Mouse (Mus musculus): ENCODE data around the gene Xxylt1. TPM values are rescaled to one million over a fixed set of nuclear protein-coding genes. Genes with fewer than 3 reads are reported as not detected.

The Xxylt1 gene
- total RNA-seq (2021): 10 to 100 TPM; 13.0 to 13.7 TPM
- long read RNA-seq, experiment 1, transcript Xxylt1-201 (4 exons, 3,470 nt): major isoform, 21 of 31 reads
- long read RNA-seq, experiment 1, partial matches to known transcripts: 0 of 31 reads
- long read RNA-seq, experiment 1, other reads (novel, unspliced or antisense): 10 of 31 reads
- long read RNA-seq, experiment 2, transcript Xxylt1-201 (4 exons, 3,470 nt): major isoform, 18 of 29 reads
- long read RNA-seq, experiment 2, partial matches to known transcripts: 0 of 29 reads
- long read RNA-seq, experiment 2, other reads (novel, unspliced or antisense): 11 of 29 reads

DNA sequence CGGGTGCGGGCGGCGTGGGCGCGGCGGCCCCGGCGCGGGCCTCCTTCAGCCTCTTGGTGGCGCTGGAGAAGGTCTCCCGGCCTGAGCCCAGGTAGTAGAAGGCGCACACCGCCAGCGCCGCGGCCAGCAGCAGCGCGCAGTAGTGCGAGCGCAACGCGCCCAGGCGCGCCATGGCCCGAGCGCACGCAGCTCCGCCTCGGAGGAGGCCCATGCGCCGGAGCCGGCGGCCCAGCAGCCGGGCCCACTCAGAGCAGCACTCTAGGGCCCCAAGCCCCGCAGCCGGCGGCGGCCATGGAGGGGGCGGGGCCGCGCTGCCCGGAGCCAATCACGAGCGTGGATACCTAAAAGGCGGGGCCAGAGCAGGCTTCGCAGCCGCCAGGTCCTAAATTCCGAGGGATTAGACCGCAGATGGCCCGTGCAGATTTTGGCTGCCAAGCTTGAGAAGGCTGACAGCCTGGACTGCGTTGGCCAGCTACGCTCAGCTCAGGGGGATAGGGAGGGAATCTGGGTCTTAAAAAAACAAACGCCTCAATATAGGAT, at the start of gene Xxylt1:
Gene Xxylt1, minus strand, starts transcription at position 308 of the 540 bp plus-strand sequence.
- DNase-seq: peak; percentile 95 to 96
- intact Hi-C loops (cut with DNase I): loop anchor here (2.0 kb wide), 1 partner anchor 268 kb away; no protein-coding TSS in a partner anchor

DNA sequence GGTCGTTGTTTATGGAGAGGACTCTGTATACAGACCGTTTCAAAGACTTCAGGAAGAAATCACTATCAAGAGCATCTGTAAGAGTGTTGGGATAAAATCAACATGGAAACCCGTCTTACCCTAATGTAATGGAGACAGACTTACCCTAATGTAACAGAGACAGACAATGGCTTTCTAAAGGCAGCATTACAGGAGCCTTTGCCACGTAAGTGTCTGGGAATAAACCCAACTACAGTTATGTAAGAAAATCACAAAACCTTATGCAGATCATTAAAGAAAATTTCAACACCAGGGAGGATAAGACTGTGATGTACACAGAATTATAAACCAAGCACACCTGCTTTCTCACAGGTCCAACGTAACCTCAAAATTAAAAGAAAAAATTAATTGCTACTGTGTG, 46.9 kb upstream of the Xxylt1 start:
- intact Hi-C loops (cut with DNase I): no loop called here
- DNase-seq: no peak

DNA sequence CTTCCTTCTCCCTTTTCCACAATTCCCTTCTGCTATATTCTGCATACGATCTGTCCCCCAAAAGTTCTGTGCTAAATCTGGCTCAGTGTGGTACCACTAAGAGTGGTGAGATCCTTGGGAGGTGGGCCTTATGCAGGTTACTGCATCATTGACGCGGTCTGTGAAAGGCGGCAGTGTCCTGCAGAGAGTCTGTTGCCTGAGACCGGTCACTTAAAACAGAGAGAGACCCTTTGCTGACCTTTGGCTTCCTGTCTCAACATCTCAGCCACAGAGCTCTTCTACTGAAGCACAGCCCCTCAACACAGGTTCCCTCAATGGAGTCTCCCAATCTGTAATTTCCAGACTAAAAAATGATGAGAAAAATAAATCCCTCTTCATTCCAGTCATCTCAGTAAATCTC, 43.8 kb upstream of the Xxylt1 start:
- DNase-seq: no peak
- intact Hi-C loops (cut with DNase I): no loop called here

DNA sequence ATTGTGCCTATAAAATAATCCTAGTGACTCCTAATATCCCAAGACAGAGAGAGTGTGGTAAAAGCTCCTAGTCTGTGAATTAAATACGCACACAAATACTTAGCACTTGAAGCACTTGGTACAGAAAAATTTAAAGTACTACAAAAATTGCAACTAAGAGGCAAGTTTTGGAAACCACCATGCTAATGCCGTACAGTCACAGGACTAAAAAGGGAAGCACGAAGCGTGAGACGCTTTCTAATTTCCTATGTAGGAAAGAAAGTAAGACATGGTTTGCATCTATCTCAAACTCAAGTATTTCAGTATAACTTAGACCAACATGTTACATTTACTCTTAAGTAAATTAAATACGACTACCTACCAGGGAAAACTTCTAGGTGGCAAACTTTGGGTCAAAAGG, 40.4 kb upstream of the Xxylt1 start:
- intact Hi-C loops (cut with DNase I): no loop called here
- DNase-seq: no peak

DNA sequence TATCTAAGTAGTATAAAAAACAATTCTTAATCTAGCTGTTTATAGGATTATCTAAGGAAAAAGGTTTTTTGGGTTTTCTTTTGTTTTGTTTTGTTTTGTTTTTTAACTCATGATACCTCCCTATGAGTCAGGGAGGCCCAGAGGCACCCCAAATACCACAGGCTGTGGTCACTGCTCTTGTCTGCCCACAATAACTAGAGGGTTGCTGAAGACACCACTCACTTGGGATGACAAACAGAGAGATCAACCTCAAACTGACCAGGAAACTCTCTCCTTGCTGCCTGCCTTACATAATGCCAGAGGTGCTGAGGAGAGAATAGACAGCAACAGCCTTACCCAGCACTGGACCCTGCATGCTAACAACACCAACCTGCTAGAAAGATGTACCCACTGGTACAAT, 32.4 kb upstream of the Xxylt1 start:
- no peak for DNase-seq
- intact Hi-C loops (cut with DNase I): loop anchor here (10.0 kb wide), 1 partner anchor 241 kb away; no protein-coding TSS in a partner anchor

DNA sequence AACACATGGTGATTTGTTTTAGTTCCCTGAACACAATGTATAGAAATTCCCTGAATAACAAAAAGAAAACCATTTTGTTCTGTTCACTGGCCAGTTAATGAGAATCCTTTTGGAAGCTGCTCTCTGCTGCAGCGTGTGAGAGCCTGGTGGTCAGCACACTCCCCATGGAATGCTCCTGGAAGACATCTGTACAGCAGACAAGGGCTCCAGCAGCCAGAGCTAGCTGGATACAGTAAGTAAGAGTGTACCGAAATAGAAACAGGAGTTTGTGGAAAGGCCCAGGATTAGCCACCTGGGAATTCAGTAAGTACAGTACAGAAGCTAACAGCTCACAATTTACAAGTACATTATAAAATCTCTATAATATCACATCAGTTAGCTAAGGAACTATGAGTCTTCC, 20.1 kb upstream of the Xxylt1 start:
- intact Hi-C loops (cut with DNase I): no loop called here
- no peak for DNase-seq

DNA sequence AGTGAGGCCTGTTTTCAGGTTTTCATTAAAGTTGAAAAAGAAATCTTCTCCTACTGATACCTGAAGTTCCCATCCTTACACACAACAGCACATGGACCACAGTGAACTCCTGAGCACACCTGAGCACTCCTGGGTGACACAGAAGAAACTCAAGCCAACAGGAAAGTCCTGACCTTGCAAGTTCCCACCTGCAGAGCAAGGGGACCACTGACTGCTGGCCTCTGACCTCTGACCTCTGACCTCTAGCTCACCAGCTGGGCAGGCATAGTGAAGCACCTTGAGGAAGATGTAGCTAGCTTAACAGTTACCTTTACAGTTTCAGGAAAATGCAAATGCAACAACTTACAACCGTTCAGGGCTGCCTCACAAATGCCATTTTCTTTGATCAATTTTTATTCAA, 18.7 kb upstream of the Xxylt1 start:
- no peak for DNase-seq
- intact Hi-C loops (cut with DNase I): no loop called here

DNA sequence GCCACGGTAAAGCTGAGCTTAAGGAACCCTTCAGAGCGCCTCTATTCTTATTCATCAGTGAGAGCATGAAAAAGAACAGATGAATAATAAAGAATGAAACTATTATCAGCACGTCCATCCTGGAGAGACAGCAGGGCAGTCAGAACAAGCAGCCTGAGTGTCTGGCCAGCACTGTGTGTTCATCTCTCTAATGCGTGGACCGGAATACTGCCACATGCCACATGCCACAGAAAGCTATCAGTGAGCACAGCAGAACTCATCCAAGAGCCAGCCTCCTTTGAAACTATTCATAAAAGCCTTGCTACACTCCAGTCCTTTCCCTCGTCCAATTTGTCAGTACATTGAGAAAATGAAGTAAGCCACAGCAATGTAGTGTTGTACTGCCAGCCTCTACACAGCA, 12.8 kb upstream of the Xxylt1 start:
- no peak for DNase-seq
- intact Hi-C loops (cut with DNase I): no loop called here

DNA sequence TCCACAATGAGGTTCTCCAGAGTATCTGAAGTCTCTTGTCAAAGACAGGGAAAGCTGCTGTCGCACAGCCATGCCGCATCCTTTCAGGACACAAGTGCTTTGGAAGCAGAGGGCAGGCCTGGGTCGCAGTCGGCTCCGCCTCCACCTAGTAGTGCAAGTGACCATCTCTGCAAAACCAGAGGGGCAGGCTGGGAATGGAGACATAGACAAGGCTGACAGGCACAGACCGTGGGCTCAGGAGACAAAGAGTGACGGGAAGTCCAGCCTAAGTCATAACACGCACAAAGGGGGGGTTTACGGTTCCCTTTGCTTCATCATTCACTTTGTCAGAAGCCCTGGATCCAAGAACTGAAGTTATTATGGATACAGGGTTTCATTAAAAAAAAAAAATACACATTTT, 12.0 kb upstream of the Xxylt1 start:
- no peak for DNase-seq
- intact Hi-C loops (cut with DNase I): no loop called here

DNA sequence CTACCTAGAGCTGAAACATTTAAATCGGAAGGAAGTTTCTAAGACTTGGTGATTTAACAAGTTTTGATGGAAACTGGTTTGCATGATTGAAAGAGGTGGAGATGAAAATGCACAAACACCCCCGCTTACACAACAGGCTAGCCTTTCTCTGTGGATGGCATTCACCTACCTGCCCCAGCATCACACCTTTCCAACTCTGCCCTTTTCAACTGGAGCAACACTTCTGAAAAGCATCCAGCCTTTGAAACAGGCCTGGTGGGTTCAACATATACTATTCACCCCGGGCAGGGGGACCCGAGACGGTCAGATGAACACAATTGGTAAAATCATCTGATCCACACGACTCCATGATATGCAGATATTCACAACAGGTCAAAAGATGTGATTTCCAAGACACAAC, 659 bp upstream of the Xxylt1 start:
- DNase-seq: no peak
- intact Hi-C loops (cut with DNase I): loop anchor here (2.0 kb wide), 1 partner anchor 267 kb away; no protein-coding TSS in a partner anchor

DNA sequence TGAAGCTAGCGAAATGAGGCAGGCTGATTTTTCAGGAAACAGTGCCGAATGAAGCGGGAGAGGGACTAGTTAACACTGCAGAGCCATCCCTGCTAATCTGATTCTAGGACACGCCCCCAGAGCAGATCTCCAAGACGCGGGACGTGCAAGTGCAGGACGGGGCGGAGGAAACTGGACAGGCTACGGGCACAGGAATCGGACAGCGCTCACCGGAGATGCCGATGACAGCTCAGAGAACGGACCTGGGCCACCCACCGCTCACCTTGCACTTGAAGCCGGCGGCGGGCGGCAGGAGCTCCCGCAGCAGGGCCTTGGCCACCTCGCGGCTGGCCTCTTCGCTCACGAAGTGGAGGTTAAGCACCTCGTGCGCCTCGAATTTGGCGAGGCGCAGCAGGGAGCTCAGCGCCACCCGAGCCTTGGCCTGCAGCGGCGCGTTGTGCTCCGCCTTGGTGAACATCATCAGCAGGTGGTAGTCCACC, 620 bp downstream of the Xxylt1 start:
- peak; percentile 63 to 66 for DNase-seq
- intact Hi-C loops (cut with DNase I): loop anchor here (2.0 kb wide), 1 partner anchor 268 kb away; no protein-coding TSS in a partner anchor

DNA sequence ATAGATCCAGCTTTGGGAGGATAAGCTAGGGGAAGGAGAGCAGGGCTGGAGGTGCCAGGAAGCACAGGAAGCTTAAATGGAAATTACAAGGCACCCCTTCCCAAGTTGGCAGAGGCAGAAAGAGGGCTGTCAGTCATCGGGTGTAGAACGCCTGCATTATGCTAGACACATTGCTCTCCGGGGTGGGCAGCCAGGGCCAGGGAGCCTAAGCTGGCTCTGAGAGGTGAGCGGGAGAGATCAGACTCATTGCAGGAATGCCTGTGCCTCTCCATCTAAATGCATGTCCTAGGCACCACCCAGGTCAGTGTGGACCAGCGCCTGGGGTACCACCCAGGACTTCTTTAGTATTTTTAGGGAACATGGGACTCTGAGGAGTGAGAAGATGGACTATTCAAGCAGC, 3.8 kb downstream of the Xxylt1 start:
- no peak for DNase-seq
- intact Hi-C loops (cut with DNase I): no loop called here

DNA sequence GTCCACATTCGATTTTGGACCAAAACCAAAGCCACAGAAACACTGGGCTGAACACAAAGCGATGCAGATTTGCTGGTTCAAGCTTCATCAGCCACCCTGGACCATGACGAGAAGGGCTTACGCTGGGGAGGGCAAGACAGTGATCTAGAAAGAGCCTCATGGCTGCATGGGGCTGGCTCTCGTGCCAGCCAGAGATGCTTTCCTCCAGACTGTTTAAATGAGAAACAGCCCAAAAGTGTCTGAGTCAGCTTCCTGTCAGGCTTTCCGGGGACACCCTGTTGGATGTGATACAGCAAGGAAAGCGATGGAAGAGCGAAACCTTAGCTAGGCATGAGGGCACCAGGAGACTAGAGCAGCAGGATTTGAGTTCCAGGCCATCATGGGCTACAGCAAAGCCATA, 4.8 kb downstream of the Xxylt1 start:
- intact Hi-C loops (cut with DNase I): no loop called here
- no peak for DNase-seq

DNA sequence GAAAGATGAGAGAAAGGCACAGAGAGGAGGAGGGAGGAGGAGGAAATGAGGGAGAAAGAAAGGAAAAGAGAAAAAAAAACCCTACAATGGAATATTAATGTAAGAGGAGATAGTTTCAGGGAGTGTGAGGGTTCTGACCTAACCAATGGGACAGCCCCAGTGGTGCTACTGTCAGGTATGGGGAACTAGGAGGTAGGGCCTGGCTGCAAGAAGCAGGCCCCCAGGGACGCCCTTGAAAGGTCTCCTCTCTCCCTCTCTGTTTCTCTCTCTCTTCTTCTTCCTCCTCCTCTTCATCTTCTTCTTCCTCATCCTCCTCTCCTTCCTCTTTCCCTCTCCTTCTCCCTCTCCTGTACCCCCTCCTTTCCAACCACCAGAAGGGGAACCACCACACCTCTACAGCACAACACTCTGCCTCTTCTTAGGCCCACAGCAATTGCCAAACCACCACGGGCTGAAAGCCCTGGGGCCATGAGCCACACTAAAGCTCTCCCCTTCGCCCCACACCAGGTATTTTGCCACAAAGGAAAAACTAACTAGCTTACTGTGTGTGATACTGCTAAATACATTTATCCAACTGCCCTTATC, 6.8 kb downstream of the Xxylt1 start:
- intact Hi-C loops (cut with DNase I): no loop called here

DNA sequence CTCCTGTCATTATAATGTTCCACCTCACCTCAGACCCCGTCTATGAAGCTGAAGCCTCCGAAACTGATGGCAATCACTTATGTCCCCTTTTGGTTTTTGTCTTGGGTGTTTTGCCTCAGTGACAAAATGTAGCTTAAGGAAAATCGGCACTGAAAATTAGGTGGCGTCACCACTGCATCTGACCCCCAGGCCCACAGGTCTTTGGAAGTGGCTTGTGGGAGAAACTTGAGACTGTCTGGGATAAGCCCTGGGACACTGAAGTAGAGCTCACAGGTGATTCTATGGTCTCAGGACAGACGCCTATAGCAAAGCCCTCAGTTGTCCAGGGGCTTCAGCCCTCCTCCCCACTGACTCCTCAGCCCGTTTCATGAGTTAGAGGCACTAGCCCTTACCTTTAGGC, 9.5 kb downstream of the Xxylt1 start:
- DNase-seq: no peak
- intact Hi-C loops (cut with DNase I): loop anchor here (1.0 to 2.0 kb wide), 3 partner anchors 95 to 474 kb away; no protein-coding TSS in a partner anchor

More for the DNA sequence above, 6.8 kb downstream of the Xxylt1 start:
- no peak for DNase-seq

DNA sequence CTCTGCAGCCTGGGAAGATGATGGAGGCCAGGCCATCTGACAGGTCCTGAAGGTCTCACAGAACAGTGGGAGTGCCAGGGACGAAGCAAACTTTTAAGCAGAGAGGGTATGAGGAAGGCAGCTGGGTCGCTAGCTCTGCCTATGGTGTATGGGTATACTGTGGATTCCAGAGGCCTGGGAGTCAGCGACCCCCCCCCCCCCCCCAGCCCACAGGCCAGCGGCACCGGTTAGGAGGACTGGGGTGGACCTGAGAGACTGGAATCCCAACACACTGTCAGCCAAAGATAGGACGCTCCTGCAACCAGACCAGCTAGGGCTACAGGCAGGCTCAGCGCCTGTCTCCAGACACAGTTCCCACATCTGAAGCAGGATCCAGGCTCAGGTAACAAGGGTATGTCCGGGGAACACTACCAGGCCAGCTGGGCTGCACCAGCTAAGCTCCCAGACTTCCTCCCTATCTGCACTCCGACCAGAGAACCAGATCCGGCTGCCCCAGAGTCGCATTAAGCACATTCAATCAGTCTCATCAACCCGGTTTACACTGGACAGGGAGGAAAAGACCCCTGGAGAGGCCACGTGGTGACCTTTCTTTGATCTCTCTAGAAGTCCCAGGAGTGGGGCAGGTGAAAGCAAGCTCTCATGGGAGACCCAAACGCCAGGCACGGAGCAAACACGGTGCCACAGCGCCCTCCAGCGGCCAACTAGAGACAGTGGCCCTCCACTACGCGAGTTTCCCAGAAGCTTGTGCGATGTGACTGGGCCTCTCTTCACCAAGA, 10.7 kb downstream of the Xxylt1 start:
- intact Hi-C loops (cut with DNase I): loop anchor here (1.0 to 2.0 kb wide), 3 partner anchors 94 to 473 kb away; no protein-coding TSS in a partner anchor

DNA sequence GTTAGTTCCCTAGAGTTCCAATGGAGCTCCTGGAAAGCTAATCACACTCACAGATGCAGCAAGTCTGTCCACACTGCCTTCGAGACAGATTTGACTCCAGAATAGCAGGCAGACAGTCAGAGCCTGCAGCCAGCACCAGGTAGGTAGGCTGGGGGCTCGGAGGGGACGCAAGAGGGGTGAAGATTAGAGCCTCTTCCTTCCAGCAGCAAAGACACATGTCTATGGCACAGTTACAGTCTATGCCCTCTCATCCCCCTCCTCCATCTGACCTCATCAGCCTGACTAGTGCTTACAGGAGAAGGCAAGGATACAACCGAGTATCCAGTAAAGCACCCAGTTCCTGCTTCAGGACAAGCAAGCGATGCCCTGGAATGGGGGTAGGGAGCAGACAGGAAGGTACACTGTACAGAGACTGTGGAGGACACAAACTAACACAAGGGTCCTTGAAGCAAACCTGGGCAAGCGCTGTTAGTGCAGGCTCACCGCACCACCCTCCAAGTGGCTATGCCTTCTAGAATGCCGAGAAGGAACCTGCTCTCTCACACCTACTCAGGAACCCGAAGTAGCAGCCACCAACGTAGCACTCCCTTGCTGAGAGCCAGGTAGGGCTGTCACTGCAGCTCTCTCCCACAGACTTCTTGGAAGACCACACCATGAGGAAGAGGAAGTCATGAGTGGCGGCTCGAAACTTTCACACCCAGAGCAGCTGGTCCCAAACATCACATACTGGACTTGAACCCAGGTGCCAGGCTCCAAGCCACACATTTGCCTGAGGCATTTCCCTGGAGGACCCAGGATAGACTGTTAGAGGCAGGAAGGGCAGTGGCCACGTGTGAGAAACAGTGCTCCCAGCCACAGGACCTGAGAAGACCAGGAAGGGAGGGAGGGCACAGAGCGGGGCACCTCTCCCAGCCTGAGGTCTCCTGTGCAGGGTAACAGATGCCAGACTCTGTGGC, 11.7 kb downstream of the Xxylt1 start:
- no peak for DNase-seq
- intact Hi-C loops (cut with DNase I): loop anchor here (2.0 to 5.0 kb wide), 4 partner anchors 93 to 272 kb away; no protein-coding TSS in a partner anchor

More for the DNA sequence above, 10.7 kb downstream of the Xxylt1 start:
- DNase-seq: peak; percentile 88 to 92

DNA sequence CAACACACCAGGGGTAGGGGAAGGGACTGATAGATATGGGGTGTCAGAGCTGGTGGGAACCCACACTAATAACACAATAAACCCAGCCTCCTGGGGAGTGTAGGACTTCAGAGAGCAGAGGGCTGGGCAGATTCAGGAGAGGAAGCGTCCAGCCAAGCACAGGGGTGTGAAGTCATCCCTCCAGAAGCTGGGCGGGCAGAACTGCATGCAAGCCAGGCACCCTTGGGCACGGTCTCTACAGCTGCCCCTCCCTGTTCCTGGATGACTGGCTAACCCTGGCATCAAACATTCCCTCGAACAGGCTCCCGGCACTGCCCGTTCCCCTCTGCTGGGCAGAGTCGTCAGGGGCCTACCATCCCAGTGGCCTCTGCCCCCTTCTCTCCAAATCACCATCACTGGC, 13.0 kb downstream of the Xxylt1 start:
- intact Hi-C loops (cut with DNase I): loop anchor here (2.0 to 5.0 kb wide), 2 partner anchors 197 to 271 kb away; no protein-coding TSS in a partner anchor
- peak in 1 of 2 experiments; percentile 26 for DNase-seq

DNA sequence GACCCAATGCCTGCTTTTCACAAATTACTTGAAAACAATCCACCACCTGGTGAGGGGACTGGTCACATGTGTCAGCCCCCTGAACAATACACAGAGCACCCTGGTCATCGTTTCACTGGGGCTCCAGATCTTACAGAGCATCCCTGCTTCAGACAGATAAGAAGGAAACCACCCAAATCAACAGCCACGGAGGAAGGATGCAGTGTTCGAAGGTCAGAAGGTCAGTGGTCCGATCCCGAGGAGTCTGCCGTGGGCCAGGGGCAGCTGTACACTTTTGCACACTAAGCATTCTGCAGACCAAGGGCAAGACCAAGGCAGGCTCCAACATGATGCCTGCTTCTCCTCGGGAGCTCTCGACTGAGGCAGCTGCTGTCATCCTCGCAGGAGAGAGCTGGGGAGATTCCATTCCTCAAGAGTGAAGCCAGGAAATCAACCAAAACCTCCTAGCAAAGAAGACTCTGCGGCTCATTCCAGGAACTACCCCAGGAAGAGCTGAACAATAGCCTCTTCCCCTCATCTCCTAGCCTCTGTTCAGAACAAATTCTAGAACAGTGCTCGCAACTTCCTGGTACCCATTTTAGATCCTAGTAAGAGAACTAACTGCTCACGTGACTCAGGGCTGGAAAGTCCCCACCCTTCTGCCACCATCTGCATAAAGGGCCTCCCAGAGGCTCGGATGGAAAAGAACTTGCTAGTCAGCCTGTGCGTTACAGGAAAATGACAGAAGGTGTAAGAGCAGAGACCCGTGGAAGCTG, 14.7 kb downstream of the Xxylt1 start:
- intact Hi-C loops (cut with DNase I): loop anchor here (2.0 to 5.0 kb wide), 2 partner anchors 38 to 269 kb away; no protein-coding TSS in a partner anchor
- DNase-seq: peak; percentile 37
